Mouse (Mus musculus): ENCODE measurements around the gene Spint1. TPM values are rescaled to one million over a fixed set of nuclear protein-coding genes. Genes with fewer than 3 reads are reported as not detected.

Spint1 gene
- total RNA-seq, 2 experiments from 2014 or later = not detected

- no peak for TF ChIP-seq CTCF (IDR thresholded peaks at IDR 0.05)
- no peak overlapping the region for H3K27ac ChIP-seq
- H3K4me3 ChIP-seq = no peak overlapping the region
- DNase-seq = no peak
- intact Hi-C loops (cut with DNase I) = loop anchor here (5.0 kb wide), 1 partner anchor 182 kb away; no protein-coding TSS in a partner anchor
Measured at GRCm38 (mm10) chr2:119250377-119250776, 13.2 kb downstream of the Spint1 start.

DNA sequence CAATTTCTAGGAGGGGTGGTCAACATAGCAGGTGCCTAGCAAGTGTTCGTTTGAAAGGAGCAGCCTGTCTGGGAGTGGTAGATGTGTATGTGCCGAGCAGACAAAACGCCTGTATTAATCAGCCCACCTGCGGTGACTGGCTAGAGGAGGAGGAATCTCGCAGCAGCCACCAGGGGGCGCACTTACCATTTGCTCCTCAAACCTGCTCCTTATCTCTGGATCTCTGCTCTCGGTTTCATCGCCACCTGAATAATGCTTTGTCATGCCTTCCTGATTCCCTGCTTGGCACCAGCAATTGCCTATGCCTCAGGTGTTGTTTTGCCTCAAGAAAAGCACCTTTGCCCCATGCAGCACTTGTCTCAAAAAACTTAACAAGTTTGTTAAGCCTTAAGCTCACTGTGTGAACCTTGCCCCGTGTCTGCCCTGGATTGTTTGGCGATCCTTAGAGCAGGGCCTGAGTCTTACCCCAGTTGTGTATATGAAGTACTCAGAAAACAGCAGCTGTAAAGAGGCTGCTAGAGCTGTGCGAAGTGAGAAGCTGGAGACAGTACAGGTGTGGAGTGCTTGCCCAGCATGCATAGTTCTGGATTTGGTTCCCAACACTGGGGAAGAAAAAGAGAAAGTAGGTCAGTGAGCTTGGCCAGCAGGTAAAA, 13.8 kb downstream of the Spint1 start:
- H3K27ac ChIP-seq = peak overlapping the region; percentile 25; the same call in 1 of the 2 replicates
- peak; percentile 89 for DNase-seq
- peak; percentile 94 for TF ChIP-seq CTCF (IDR thresholded peaks at IDR 0.05)
- H3K4me3 ChIP-seq = peak overlapping the region; percentile 53
- intact Hi-C loops (cut with DNase I) = loop anchor here (1.0 to 5.0 kb wide), 2 partner anchors 37 to 181 kb away; partner anchors contain the start of gene Vps18

- Histone ChIP-seq H3K27ac (no peak overlapping the region), H3K4me3 (no peak overlapping the region)
- TF ChIP-seq CTCF (IDR thresholded peaks at IDR 0.05) = no peak
- intact Hi-C loops (cut with DNase I) = loop anchor here (5.0 kb wide), 1 partner anchor 177 kb away; no protein-coding TSS in a partner anchor
- no peak for DNase-seq
Measured at GRCm38 (mm10) chr2:119254976-119255375, 17.8 kb downstream of the Spint1 start.

- no peak overlapping the region for H3K27ac ChIP-seq
- intact Hi-C loops (cut with DNase I) = no loop called here
- no peak for TF ChIP-seq CTCF (IDR thresholded peaks at IDR 0.05)
- H3K4me3 ChIP-seq = no peak overlapping the region
- no peak for DNase-seq
Measured at GRCm38 (mm10) chr2:119260518-119260917, 23.4 kb downstream of the Spint1 start.

- intact Hi-C loops (cut with DNase I) = no loop called here
- Histone ChIP-seq H3K4me3 (no peak overlapping the region), H3K27ac (no peak overlapping the region)
- no peak for DNase-seq
- TF ChIP-seq CTCF (IDR thresholded peaks at IDR 0.05) = no peak
Measured at GRCm38 (mm10) chr2:119261326-119261725, 24.2 kb downstream of the Spint1 start.

- TF ChIP-seq CTCF (IDR thresholded peaks at IDR 0.05) = no peak
- Histone ChIP-seq H3K4me3 (peak overlapping the region; percentile 59), H3K27ac (peak overlapping the region; percentile 68)
- intact Hi-C loops (cut with DNase I) = no loop called here
- peak; percentile 91 for DNase-seq
Measured at GRCm38 (mm10) chr2:119262978-119263377, 25.8 kb downstream of the Spint1 start.

DNA sequence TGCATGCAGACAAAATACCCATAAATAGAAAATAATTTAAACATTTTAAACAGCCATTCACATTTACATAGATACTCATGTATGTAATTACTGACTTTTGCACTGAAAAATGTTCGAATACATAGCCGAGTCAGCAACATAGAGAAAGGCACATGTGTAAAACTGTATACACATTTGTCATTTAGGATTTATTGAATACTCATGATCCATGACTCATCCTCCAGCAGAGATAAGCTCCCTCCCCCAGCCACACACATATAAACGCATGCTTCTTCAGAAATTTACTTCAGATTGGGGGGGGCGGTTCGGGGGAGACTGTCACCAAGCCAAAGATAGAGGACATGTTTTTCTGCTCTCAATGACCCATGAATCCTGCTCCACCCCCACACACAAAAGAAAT, 26.7 kb downstream of the Spint1 start:
- intact Hi-C loops (cut with DNase I) = no loop called here
- no peak for TF ChIP-seq CTCF (IDR thresholded peaks at IDR 0.05)
- no peak overlapping the region for H3K27ac ChIP-seq
- no peak for DNase-seq
- no peak overlapping the region for H3K4me3 ChIP-seq

DNA sequence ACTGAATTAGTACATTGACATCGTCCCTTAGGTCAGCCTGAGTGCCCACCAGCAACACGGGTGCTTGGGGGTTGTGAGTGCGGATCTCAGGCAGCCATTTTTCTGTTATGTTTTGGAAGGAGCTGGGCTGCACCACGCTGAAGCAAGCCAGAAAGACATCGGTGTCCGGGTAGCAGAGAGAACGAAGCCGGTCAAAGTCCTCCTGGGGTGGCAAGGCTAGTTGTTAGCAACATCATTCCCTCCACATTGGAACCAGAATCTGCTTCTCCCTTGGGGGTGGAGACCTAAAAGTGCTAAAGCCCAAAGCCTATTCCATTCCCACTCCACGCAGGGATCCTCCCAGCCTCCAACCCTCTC, 33.1 kb downstream of the Spint1 start:
- H3K4me3 ChIP-seq = 0 out of 2 replicates have a peak overlapping the region, but pooled peaks have one; percentile 72
- no peak for TF ChIP-seq CTCF (IDR thresholded peaks at IDR 0.05)
- no peak overlapping the region for H3K27ac ChIP-seq
- DNase-seq = no peak
- intact Hi-C loops (cut with DNase I) = no loop called here

DNA sequence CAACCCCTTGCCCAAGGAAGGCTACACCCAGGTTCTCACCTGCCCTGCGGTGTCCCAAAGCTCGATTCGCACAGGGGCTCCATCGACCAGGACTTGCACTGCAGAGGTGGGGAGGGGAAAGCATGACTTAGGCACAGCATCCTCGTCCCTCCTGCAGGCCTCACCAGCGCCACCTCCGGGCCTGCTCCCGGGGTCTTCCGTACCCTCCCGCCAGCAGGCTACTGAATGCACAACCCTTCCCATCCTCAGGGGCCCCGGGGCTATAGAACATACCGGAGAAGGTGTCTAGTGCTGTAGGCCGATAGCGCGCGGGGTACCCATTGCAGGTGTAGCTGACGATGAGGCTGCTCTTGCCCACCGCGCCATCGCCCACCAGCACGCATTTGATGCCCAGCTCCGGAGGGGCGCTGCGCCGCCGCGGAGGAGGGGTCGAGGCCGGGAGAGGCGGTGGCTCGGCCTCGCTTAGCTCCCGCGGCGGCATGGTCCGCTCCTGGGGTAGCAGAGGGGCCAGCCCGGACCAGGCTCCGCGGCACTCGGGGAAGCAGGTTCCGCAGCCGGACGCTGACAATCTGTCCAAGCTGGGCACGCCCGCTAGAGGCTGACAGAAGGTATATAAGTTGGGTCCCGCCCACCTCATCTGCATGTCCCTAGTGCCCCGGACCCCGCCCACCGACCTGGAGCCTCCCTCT, 33.6 kb downstream of the Spint1 start, which contains the start of gene Rhov:
Gene Rhov (minus strand): TSS at position 630 of the 689 bp plus-strand sequence.
- no peak for DNase-seq
- no peak within 1 kb of the TSS for H3K27ac ChIP-seq
- TF ChIP-seq CTCF (IDR thresholded peaks at IDR 0.05) = no peak
- H3K4me3 ChIP-seq = peak within 1 kb of the TSS; percentile 72
- intact Hi-C loops (cut with DNase I) = no loop called here

- Histone ChIP-seq H3K4me3 (no peak overlapping the region), H3K27ac (no peak overlapping the region)
- DNase-seq = no peak
- intact Hi-C loops (cut with DNase I) = no loop called here
- no peak for TF ChIP-seq CTCF (IDR thresholded peaks at IDR 0.05)
Measured at GRCm38 (mm10) chr2:119274126-119274525, 37.0 kb downstream of the Spint1 start.

DNA sequence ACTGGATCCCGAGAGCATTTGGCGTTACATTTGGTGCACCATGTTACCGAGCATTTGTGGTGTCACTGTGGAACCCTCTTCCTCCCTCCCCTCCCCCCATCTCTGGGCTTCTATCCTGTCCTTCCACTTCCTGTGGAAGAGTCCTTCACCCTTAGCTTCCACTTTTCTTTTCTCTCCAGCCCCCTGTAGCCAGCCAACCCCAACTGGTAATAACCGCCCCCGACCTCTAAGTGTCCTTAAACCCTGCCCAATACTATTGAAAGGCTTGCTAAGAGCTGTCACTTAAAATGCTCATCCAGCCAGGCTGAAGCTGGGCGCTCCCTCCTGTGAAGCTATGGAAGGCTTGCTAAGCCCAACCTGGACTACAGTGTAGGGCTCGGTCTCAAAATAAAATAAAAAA, 39.8 kb downstream of the Spint1 start:
- TF ChIP-seq CTCF (IDR thresholded peaks at IDR 0.05) = no peak
- H3K27ac ChIP-seq = no peak overlapping the region
- H3K4me3 ChIP-seq = no peak overlapping the region
- DNase-seq = no peak
- intact Hi-C loops (cut with DNase I) = no loop called here

DNA sequence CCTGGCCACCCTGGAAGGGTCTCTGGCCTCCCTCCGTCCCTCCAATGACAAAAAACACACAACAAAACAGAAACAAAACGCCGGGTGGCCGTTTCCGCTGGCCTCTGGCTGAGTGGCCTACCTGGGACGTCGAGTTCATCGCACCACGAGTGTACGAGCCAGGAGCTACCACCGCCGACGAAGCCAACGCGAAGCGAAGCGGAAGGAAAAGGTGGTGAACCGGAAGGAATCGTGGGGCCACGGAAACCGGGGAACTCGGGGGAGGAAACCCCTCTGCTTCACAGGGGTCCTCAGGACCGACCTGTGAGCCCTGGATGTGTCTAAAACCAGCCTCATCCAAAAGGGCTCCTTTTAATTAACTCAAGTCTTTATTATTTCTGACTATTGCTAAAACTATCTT, 40.6 kb downstream of the Spint1 start:
- TF ChIP-seq CTCF (IDR thresholded peaks at IDR 0.05) = no peak
- intact Hi-C loops (cut with DNase I) = no loop called here
- Histone ChIP-seq H3K4me3 (no peak overlapping the region), H3K27ac (no peak overlapping the region)
- no peak for DNase-seq

GRCm38 (mm10) chr2:119281899-119282565, 44.9 kb downstream of the Spint1 start:
- TF ChIP-seq CTCF (IDR thresholded peaks at IDR 0.05) = no peak
- no peak for DNase-seq
- no peak overlapping the region for H3K4me3 ChIP-seq
- intact Hi-C loops (cut with DNase I) = loop anchor here (10.0 kb wide), 1 partner anchor 247 kb away; the partner anchor contains the start of gene Rpusd2
- no peak overlapping the region for H3K27ac ChIP-seq

All from gastrocnemius, adult 2 months (tissue).